Mouse (Mus musculus): ENCODE results near the gene 1700042G07Rik.
A peak's percentile ranks its signal among the peaks of the same experiment; 100 is the strongest.
"Not testable (repeated sequence)": the region's sequence is repeated elsewhere in the genome, so short reads cannot be mapped to it uniquely, and the experiment has no call there.

1700042G07Rik gene

GRCm38 (mm10) chr4:116215895-116216605, 42.9 kb downstream of the 1700042G07Rik start:
- DNase-seq = no peak

GRCm38 (mm10) chr4:116217046-116217445, 43.9 kb downstream of the 1700042G07Rik start:
- no peak for DNase-seq

GRCm38 (mm10) chr4:116217661-116218060, 44.5 kb downstream of the 1700042G07Rik start:
- DNase-seq = not testable (repeated sequence)

- no peak for DNase-seq
Measured at GRCm38 (mm10) chr4:116219056-116219455, 45.9 kb downstream of the 1700042G07Rik start.

GRCm38 (mm10) chr4:116220071-116220650, 47.0 kb downstream of the 1700042G07Rik start:
- no peak for DNase-seq

GRCm38 (mm10) chr4:116220780-116221139, 47.6 kb downstream of the 1700042G07Rik start:
- no peak for DNase-seq

GRCm38 (mm10) chr4:116221140-116221851, 48.1 kb downstream of the 1700042G07Rik start, which contains the start of gene Pik3r3:
Gene Pik3r3 (plus strand): TSS chr4:116221618.
- DNase-seq = peak; percentile 99

GRCm38 (mm10) chr4:116221996-116222842, 49.0 kb downstream of the 1700042G07Rik start:
- no peak for DNase-seq

GRCm38 (mm10) chr4:116222843-116223119, 49.6 kb downstream of the 1700042G07Rik start:
- DNase-seq = no peak
